Mouse (Mus musculus): ENCODE results near the gene Gm10130. TPM values are rescaled to one million over a fixed set of nuclear protein-coding genes. Genes with fewer than 3 reads are reported as not detected.
A peak's percentile ranks its signal among the peaks of the same experiment; 100 is the strongest.
"Not testable (repeated sequence)": the region's sequence is repeated elsewhere in the genome, so short reads cannot be mapped to it uniquely, and the experiment has no call there.

Gm10130 gene
- not detected in 2 replicates for total RNA-seq (2014; rRNA removed)
- 0.79 and 1.3 TPM in 2 replicates for polyA plus RNA-seq (2015; fragmentation: Nextera tagmentation; extraction: Ambion mirVana)

GRCm38 (mm10) chr2:150323402-150323801, at the start of gene Gm10130:
TSS of gene Gm10130 (plus strand) at chr2:150323702.
- no peaks in the 10 kb centered on the region for H3K4me1 ChIP-seq (ENCODE audit: insufficient read depth, low read length)
- DNase-seq (ENCODE audit: low spot score) (no peak), ATAC-seq (no peak)
- no peak within 1 kb of the TSS for H3K4me2 ChIP-seq (ENCODE audit: low read depth, low read length)
- peaks cover 28% of the 10 kb centered on the region for H3K9me3 ChIP-seq (ENCODE audit: low read length)
- no peak within 1 kb of the TSS for H3K27ac ChIP-seq
- H3K36me3 ChIP-seq (ENCODE audit: insufficient read depth, low read length), result no peaks in the 10 kb centered on the region; the same call in 1 of the 2 replicates
- WGBS, result 94% methylated on average over 5 of the region's 5 CpGs
- no peaks in the 10 kb centered on the region for H3K27me3 ChIP-seq (ENCODE audit: insufficient read depth, low read length)
- H3K9ac ChIP-seq (replicated peaks; ENCODE audit: low read length), result no peak within 1 kb of the TSS
- no peak within 1 kb of the TSS for H3K4me3 ChIP-seq (ENCODE audit: low read length)
- TF ChIP-seq CTCF (IDR thresholded peaks at IDR 0.05; ENCODE audit: low read depth), result no peak

- WGBS, result 90% methylated on average over 6 of the region's 6 CpGs
- H3K27me3 ChIP-seq (ENCODE audit: insufficient read depth, low read length), result no peaks in the 10 kb centered on the region
- H3K9ac ChIP-seq (replicated peaks; ENCODE audit: low read length), result no peak overlapping the region
- no peak for TF ChIP-seq CTCF (IDR thresholded peaks at IDR 0.05; ENCODE audit: low read depth)
- no peak overlapping the region for H3K4me3 ChIP-seq (ENCODE audit: low read length)
- H3K27ac ChIP-seq, result no peak overlapping the region
- H3K4me1 ChIP-seq (ENCODE audit: insufficient read depth, low read length), result no peaks in the 10 kb centered on the region
- H3K4me2 ChIP-seq (ENCODE audit: low read depth, low read length), result no peak overlapping the region
- ATAC-seq (no peak), DNase-seq (ENCODE audit: low spot score) (no peak)
- H3K9me3 ChIP-seq (ENCODE audit: low read length), result peaks cover 2% of the 10 kb centered on the region; the same call in 1 of the 2 replicates
- no peaks in the 10 kb centered on the region for H3K36me3 ChIP-seq (ENCODE audit: insufficient read depth, low read length)
Observed at GRCm38 (mm10) chr2:150293669-150294068, 29.8 kb upstream of the Gm10130 start.

GRCm38 (mm10) chr2:150299096-150299495, 24.4 kb upstream of the Gm10130 start:
- WGBS, result 46% methylated on average over 1 of the region's 1 CpGs

GRCm38 (mm10) chr2:150307183-150307773, 16.2 kb upstream of the Gm10130 start:
- H3K27me3 ChIP-seq (ENCODE audit: insufficient read depth, low read length), result no peaks in the 10 kb centered on the region
- H3K9ac ChIP-seq (replicated peaks; ENCODE audit: low read length), result no peak overlapping the region
- no peaks in the 10 kb centered on the region for H3K4me1 ChIP-seq (ENCODE audit: insufficient read depth, low read length)
- H3K27ac ChIP-seq, result no peak overlapping the region
- TF ChIP-seq CTCF (IDR thresholded peaks at IDR 0.05; ENCODE audit: low read depth), result no peak
- no peak overlapping the region for H3K4me2 ChIP-seq (ENCODE audit: low read depth, low read length)
- 89% methylated on average over 10 of the region's 10 CpGs for WGBS
- H3K4me3 ChIP-seq (ENCODE audit: low read length), result no peak overlapping the region
- no peaks in the 10 kb centered on the region for H3K9me3 ChIP-seq (ENCODE audit: low read length)
- ATAC-seq, result no peak
- no peak for DNase-seq (ENCODE audit: low spot score)
- H3K36me3 ChIP-seq (ENCODE audit: insufficient read depth, low read length), result no peaks in the 10 kb centered on the region

More at GRCm38 (mm10) chr2:150299096-150299495, 24.4 kb upstream of the Gm10130 start:
- DNase-seq (ENCODE audit: low spot score) (no peak), ATAC-seq (no peak)
- H3K4me2 ChIP-seq (ENCODE audit: low read depth, low read length), result no peak overlapping the region
- no peak overlapping the region for H3K27ac ChIP-seq
- no peaks in the 10 kb centered on the region for H3K27me3 ChIP-seq (ENCODE audit: insufficient read depth, low read length)
- no peak for TF ChIP-seq CTCF (IDR thresholded peaks at IDR 0.05; ENCODE audit: low read depth)
- H3K4me3 ChIP-seq (ENCODE audit: low read length), result no peak overlapping the region
- H3K9me3 ChIP-seq (ENCODE audit: low read length), result 0 out of 2 replicates have a peak, but pooled peaks cover 2% of the 10 kb centered on the region
- H3K36me3 ChIP-seq (ENCODE audit: insufficient read depth, low read length), result no peaks in the 10 kb centered on the region
- H3K4me1 ChIP-seq (ENCODE audit: insufficient read depth, low read length), result no peaks in the 10 kb centered on the region
- H3K9ac ChIP-seq (replicated peaks; ENCODE audit: low read length), result no peak overlapping the region

- DNase-seq (ENCODE audit: low spot score) (peak; percentile 84), ATAC-seq (peak; percentile 100)
- H3K9me3 ChIP-seq (ENCODE audit: low read length); H3K4me1 ChIP-seq (ENCODE audit: insufficient read depth, low read length); H3K27me3 ChIP-seq (ENCODE audit: insufficient read depth, low read length); H3K36me3 ChIP-seq (ENCODE audit: insufficient read depth, low read length): not testable (repeated sequence)
- 15% methylated on average over 19 of the region's 19 CpGs for WGBS
- Histone ChIP-seq H3K9ac (replicated peaks; ENCODE audit: low read length) (peak overlapping the region; percentile 45), H3K27ac (peak overlapping the region; percentile 63; the same call in 1 of the 2 replicates), H3K4me3 (ENCODE audit: low read length) (peak overlapping the region; percentile 40), H3K4me2 (ENCODE audit: low read depth, low read length) (peak overlapping the region; percentile 57)
Observed at GRCm38 (mm10) chr2:150310952-150311884, 12.3 kb upstream of the Gm10130 start.

GRCm38 (mm10) chr2:150316140-150316539, 7.4 kb upstream of the Gm10130 start:
- no peak for TF ChIP-seq CTCF (IDR thresholded peaks at IDR 0.05; ENCODE audit: low read depth)
- no peak for DNase-seq (ENCODE audit: low spot score)
- H3K4me1 ChIP-seq (ENCODE audit: insufficient read depth, low read length), result no peaks in the 10 kb centered on the region
- no peak overlapping the region for H3K27ac ChIP-seq
- H3K36me3 ChIP-seq (ENCODE audit: insufficient read depth, low read length), result 0 out of 2 replicates have a peak, but pooled peaks cover 4% of the 10 kb centered on the region
- no peak overlapping the region for H3K4me3 ChIP-seq (ENCODE audit: low read length)
- peaks cover 13% of the 10 kb centered on the region for H3K9me3 ChIP-seq (ENCODE audit: low read length)
- H3K27me3 ChIP-seq (ENCODE audit: insufficient read depth, low read length), result no peaks in the 10 kb centered on the region
- no peak overlapping the region for H3K9ac ChIP-seq (replicated peaks; ENCODE audit: low read length)
- no peak overlapping the region for H3K4me2 ChIP-seq (ENCODE audit: low read depth, low read length)
- no peak for ATAC-seq

Data from hindbrain, postnatal 0 days (tissue).